Mouse (Mus musculus) brain, embryonic 14.5 days (tissue): ENCODE data around the gene Zyg11a. TPM values are rescaled to one million over a fixed set of nuclear protein-coding genes. Genes with fewer than 3 reads are reported as not detected.
"Not testable (repeated sequence)": the region's sequence is repeated elsewhere in the genome, so short reads cannot be mapped to it uniquely, and the experiment has no call there.

ENCODE experiments used
- DNase-seq: peaks from one replicate; pipeline ENCODE4 v3.0.0-alpha.2; 2011; ENCODE audit warnings: low read depth
- CTCF ChIP-seq: fragments of 200-500 bp; IDR thresholded peaks from 2 replicates; pipeline ENCODE4 v1.5.1; 2012; ENCODE audit warnings: inconsistent platforms, mild to moderate bottlenecking, moderate library complexity, borderline replicate concordance; ENCODE audit not compliant: insufficient read depth, insufficient read length; ENCODE audit errors: extremely low read depth
- POLR2A ChIP-seq: fragments of 200-500 bp; IDR thresholded peaks from 2 replicates; pipeline ENCODE4 v1.6.1; 2012; ENCODE audit warnings: mild to moderate bottlenecking, inconsistent platforms, borderline replicate concordance; ENCODE audit not compliant: poor library complexity, insufficient read depth, insufficient read length, severe bottlenecking; ENCODE audit errors: extremely low read depth
- polyA plus RNA-seq: library from polyadenylated mRNA; depleted of rRNA; stranded (reverse); fragments of >200 nt; gene quantifications from 2 replicates; pipeline ENCODE4 v1.2.3, GENCODE M21; 2012; rRNA removed

Zyg11a gene
- polyA plus RNA-seq, 1 experiment: 0.03 TPM

DNA sequence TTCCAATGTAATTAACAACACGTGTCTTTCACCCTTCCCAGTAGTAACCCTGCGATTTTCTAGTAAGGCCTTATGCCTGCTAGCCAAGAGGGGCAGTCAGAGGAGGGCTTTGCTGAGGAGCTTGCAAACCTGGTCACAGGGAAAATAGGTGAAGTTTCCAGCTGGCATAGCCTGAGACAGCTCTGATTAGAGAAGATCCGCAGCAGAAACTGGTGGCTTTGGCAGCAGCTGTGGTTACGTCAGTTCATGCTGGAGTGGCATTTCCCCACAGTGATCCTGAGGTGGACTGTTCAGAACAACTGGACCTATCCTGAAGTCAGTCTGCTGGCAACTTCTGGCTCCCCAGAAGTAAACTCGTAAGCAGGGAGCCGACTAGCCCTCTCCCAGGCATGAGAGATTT is 49.8 kb downstream of the Zyg11a start:
- no peak for DNase-seq
- no peak for TF ChIP-seq CTCF
- TF ChIP-seq POLR2A: no peak

DNA sequence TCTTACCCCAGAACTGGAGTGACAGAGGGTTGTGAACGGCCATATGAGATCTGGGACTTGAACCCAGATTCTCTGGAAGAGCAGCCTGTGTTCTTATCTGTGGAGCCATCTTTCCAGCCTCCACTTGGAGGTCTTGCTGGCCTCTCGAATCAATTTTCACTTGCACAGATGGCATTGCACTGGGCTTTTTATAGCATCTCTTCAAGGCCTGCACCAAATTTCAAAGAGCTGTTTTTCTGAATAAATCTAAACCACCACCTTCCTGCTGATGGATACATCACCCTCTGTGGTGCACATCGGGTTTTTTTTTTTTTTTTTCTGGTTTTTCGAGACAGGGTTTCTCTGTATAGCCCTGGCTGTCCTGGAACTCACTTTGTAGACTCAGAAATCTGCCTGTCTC is 51.0 kb downstream of the Zyg11a start:
- DNase-seq: no peak

DNA sequence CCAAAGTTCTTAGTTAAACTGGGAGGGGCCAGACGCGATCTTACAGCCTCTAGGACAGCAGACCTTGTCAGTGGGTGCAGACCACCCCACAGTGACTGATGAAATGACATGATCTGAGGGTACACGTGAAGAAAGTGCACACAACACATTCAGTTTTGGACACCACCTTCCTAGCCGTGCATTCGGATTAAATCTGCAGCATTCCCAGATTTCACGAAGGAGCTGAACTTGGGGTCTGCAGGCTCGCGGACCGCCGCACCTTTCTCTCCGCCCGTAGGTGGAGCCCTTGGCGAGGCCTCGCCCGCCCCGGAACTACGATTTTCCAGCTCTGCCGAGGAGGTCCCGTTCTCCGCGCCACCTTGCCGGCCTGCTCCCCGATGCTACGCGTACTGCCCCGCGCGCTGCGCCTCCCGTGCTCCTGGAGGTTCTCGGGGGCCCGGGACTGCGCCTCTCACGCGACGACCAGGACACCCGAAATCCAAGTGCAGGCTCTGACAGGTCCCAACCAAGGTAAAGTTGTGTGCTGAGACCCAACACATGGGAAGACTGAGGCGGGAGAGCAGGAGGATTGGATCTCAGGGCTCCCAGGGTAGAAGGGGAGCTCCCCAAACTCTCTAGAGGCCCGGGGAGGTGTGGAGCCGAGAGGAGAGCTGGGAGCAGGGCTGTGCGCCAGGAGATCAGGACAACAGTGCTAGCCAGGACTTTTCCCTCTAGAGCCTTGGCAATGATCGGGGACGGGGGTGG is 52.5 kb downstream of the Zyg11a start, which contains the start of gene Echdc2:
Gene Echdc2, plus strand, starts transcription at position 286 of the 744 bp plus-strand sequence.
- TF ChIP-seq POLR2A (no peak), CTCF (peak; percentile 43)
- DNase-seq: peak; percentile 70

More for the DNA sequence above, 51.0 kb downstream of the Zyg11a start:
- TF ChIP-seq CTCF: no peak
- TF ChIP-seq POLR2A: no peak

DNA sequence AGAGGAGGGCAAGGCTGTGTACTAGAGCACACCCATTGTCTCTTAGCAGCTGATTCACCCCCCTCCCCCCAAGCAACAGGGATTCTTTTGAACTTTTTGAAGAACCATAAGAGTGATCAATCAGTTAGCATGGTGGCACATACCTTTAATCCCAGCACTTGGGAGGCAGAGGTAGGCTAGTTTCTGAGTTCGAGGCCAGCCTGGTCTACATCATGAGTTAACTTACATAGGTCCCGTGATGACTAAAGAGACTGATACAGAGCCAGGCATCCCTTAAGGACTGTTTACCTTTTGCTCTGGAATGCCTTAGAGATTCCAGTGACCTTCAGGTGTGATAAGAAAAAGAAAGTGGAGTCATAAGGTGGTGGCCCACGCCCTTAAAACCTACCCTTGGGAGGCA is 54.6 kb downstream of the Zyg11a start:
- no peak for TF ChIP-seq POLR2A
- no peak for TF ChIP-seq CTCF
- DNase-seq: no peak

DNA sequence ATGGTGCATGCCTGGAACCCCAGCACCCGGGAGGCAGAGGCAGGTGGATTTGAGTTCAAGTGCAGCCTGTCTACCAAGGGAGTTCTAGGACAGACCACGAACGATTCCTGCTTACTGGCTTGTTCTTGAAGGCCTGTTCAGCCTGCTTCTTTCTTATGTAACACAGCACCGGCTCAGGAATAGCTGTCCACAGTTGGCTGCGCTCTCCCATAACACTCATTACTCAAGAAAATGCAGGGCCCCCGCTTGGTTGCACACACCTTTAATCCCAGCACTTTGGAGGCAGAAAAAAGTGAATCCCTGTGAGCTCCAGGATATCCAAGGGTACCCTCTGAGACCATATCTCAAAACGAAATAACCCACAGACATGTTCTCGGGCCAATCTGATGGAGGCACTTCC is 55.9 kb downstream of the Zyg11a start:
- no peak for TF ChIP-seq CTCF
- no peak for TF ChIP-seq POLR2A

DNA sequence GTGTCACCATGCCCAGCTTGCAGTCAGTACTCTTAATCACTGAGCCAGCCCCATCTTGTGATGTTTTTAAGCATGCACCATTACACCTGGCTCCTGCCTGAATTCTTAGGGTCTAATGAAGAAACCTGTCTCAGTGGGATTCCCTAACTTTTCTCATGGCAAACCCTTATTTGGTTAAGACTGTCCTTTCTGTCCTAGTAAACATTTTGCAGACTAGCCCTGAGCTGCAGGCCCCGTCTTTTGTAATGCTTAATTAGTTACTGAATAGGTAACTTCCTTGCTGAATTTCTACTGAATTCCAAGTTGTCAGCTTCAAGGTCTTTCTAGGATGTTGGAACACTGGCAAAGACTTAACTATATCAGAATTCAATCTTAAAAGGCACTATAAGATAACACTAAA is 62.7 kb downstream of the Zyg11a start:
- DNase-seq: not testable (repeated sequence)

More for the DNA sequence above, 55.9 kb downstream of the Zyg11a start:
- DNase-seq: no peak

DNA sequence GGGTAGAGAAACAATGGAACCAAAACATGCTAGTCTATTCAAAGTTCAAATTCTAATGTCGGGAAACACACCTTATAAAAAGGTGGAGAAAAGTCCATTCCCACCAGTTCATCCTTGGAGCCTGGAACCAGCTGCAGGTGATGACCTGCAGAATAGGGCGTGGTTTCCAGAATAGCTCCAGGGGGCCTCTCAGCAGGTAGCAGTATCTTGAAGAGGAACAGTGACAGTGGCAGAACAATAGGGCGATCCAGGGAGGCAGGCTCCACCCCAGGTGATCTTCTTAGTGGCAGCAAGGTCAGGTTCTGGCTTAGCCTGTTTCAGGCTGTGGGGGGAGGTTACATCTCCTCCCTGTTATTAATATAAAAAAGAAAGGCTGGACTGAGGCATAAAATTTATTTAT is 72.3 kb downstream of the Zyg11a start:
- not testable (repeated sequence) for DNase-seq

DNA sequence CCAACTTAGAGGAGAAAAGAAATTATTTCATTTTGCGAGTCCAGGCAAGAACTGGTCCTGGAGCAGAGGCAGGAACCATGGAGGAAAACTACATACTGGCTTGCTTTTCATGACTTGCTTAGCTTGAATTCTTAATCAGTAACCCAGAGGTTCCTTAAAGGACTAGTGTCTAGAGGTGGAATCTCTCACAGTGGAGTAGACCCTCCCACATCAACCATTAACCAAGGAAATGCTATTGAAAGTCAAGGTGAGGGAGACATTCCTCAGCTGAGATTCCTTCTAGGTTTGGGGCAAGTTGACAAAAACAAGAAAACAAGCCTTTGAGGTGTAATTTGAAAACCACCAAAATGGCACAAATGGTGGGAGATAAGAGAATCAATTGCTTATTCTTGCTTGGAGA is 73.0 kb downstream of the Zyg11a start, which contains the start of gene Scp2:
Gene Scp2, minus strand, starts transcription at position 119 of the 400 bp plus-strand sequence.
- TF ChIP-seq CTCF: no peak
- no peak for TF ChIP-seq POLR2A
- no peak for DNase-seq

DNA sequence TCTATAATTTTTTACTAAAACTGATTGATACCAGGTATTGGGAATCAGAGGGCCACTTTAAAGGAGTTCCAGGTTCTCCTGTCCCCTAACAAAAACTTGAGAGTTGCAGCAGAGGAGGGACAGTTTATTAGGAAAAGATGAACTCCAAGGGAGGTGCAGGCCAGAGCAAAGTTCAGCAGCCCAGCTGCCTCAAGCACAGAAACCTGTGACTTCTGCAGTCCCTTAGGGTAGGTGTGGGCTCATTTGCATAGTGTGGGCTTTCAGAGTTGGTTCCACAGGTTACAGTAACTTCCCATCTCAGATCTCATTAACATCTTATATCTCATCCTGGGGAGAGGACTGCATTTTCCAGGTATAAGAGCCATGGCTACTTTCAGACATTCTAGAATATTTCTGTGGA is 74.1 kb downstream of the Zyg11a start:
- no peak for DNase-seq
- TF ChIP-seq CTCF (no peak), POLR2A (no peak)

DNA sequence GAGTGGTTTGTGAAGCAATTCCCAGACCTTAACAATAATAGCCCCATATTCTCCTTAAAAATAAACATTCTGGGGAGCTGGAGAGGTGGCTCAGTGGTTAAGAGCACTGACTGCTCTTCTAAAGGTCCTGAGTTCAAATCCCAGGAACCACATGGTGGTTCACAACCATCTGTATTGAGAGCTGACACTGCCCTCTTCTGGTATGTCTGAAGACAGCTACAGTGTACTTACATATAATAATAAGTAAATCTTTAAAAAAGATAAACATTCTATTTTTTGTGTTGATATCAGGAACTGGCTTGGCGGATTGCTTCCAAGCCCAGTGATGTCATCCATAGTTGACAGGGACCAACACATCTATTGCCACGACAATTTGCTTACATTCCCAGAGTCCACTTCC is 74.7 kb downstream of the Zyg11a start:
- peak; percentile 6 for DNase-seq

DNA sequence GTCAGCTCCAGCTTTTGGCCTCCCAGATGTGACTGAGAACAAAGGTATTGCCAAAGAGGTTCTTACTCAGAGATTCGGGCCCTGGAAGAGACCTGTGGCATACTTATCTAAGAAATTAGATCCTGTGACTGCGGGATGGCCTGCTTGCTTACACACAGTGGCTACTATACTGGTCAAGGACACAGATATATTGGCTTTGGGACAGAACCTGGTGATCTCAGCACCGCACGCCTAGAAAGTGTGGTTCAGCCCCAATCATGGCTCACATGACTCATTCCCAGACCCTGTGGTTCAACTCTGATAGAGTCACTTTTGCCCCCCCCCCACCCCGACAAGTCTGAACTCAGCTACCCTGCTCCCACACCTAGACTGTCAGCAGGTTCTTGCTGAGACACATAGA is 80.9 kb downstream of the Zyg11a start:
- TF ChIP-seq CTCF (no peak), POLR2A (no peak)
- no peak for DNase-seq

Other genes with a start within 250 kb of the Zyg11a start
- gene Slc1a7, start 249.7 kb downstream of the Zyg11a start, polyA plus RNA-seq: 0.08 and 0.10 TPM in 2 replicates
- gene Podn, start 121.6 kb downstream of the Zyg11a start, polyA plus RNA-seq: 2.2 and 2.8 TPM in 2 replicates
- 115 and 124 TPM in 2 replicates for gene Scp2, start 73.0 kb downstream of the Zyg11a start, polyA plus RNA-seq
- 15.1 and 33.0 TPM in 2 replicates for gene Echdc2, start 52.6 kb downstream of the Zyg11a start, polyA plus RNA-seq
- gene Zyg11b, start 83.0 kb upstream of the Zyg11a start, polyA plus RNA-seq: 41.2 and 58.5 TPM in 2 replicates
- gene Coa7, start 110.1 kb upstream of the Zyg11a start, polyA plus RNA-seq: 17.5 and 18.8 TPM in 2 replicates
- 4.7 and 6.1 TPM in 2 replicates for gene Shisal2a, start 165.3 kb upstream of the Zyg11a start, polyA plus RNA-seq
- gene Gpx7, start 188.9 kb upstream of the Zyg11a start, polyA plus RNA-seq: 24.7 and 27.2 TPM in 2 replicates
- 158 and 180 TPM in 2 replicates for gene Tut4, start 241.4 kb upstream of the Zyg11a start, polyA plus RNA-seq